Mouse (Mus musculus) spleen, adult 2 months (tissue): ENCODE measurements at regions not wholly inside any gene's neighbourhood (a gene's known extent, or its start where the extent isn't known, plus 50 kb on each side); places are given as distances from the start of the nearest gene placed in this dataset.

Source experiments
- CTCF ChIP-seq: fragments of 200-500 bp; IDR thresholded peaks from 2 replicates; pipeline ENCODE4 v1.5.1; 2011; ENCODE audit warnings: mild to moderate bottlenecking, inconsistent platforms; ENCODE audit not compliant: insufficient read depth, insufficient read length, insufficient replicate concordance; ENCODE audit errors: extremely low read depth
- POLR2A ChIP-seq: fragments of 200-500 bp; IDR thresholded peaks from 2 replicates; pipeline ENCODE4 v1.6.1; 2011; ENCODE audit warnings: low read depth, low read length, inconsistent platforms

- TF ChIP-seq CTCF (no peak), POLR2A (no peak)
Measured at GRCm38 (mm10) chr9:41483218-41483617, 321.7 kb upstream of the Ubash3b start.
